Mouse (Mus musculus) bone marrow macrophage, adult 2 months (primary cell): ENCODE results near the gene Gm42957.

Experiments
- CTCF ChIP-seq: IDR thresholded peaks from 2 replicates; pipeline ENCODE4 v1.5.1; 2012; ENCODE audit warnings: low read depth, mild to moderate bottlenecking, low read length, moderate library complexity
- POLR2A ChIP-seq: IDR thresholded peaks from 2 replicates; pipeline ENCODE4 v1.6.1; 2012; ENCODE audit warnings: mild to moderate bottlenecking, low read depth, low read length, borderline replicate concordance

DNA sequence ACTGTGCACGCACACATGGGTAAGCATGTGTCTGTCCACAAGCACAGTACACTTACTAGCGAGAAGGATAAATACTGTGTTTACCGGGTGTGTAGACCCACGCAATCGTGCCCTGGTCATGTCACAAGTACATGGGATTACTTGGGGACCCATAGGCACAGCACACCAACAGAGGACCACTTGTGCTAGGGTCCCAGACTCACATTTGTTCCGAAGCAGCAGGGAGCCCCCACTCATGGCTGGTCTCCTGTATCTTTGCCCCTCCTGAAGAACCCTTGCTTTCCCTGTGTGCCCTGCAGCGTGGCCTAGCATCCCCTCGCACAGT lies 36.2 kb upstream of the Gm42957 start:
- TF ChIP-seq CTCF (no peak), POLR2A (no peak)
